Mouse (Mus musculus) liver, embryonic 16.5 days (tissue): Measurements from ENCODE around the gene Olfr1112. TPM values are rescaled to one million over a fixed set of nuclear protein-coding genes. Genes with fewer than 3 reads are reported as not detected.
"Not testable (repeated sequence)": the region's sequence is repeated elsewhere in the genome, so short reads cannot be mapped to it uniquely, and the experiment has no call there.

Source experiments
- ATAC-seq: fragments of 200-750 bp; cut with Nextera tagmentation; 2 replicates; pipeline ENCODE4 v1.8.0; 2017; ENCODE audit warnings: low read depth, mild to moderate bottlenecking, moderate number of reproducible peaks, moderate library complexity
- H3K27ac ChIP-seq: fragments of 300-500 bp; sonication (generic); 2 replicates; pipeline ENCODE4 v1.5.1; 2014; ENCODE audit warnings: mild to moderate bottlenecking, low read length
- H3K27me3 ChIP-seq: fragments of 300-500 bp; sonication (generic); 2 replicates; pipeline ENCODE4 v1.6.1; 2014; ENCODE audit warnings: low read depth, low read length, mixed read lengths; ENCODE audit not compliant: control insufficient read depth, insufficient read depth
- H3K36me3 ChIP-seq: fragments of 300-500 bp; sonication (generic); 2 replicates; pipeline ENCODE4 v1.6.1; 2014; ENCODE audit warnings: mild to moderate bottlenecking; ENCODE audit not compliant: control insufficient read depth, insufficient read depth
- H3K4me1 ChIP-seq: fragments of 300-500 bp; sonication (generic); 2 replicates; pipeline ENCODE4 v1.6.1; 2014; ENCODE audit warnings: low read depth, low read length, mixed read lengths; ENCODE audit not compliant: control insufficient read depth
- H3K4me2 ChIP-seq: fragments of 300-500 bp; sonication (generic); 2 replicates; pipeline ENCODE4 v1.6.1; 2014; ENCODE audit warnings: low read depth, low read length, mixed read lengths
- H3K4me3 ChIP-seq: fragments of 300-500 bp; sonication (generic); 2 replicates; pipeline ENCODE4 v1.5.1; 2014; ENCODE audit warnings: low read depth, mild to moderate bottlenecking, low read length
- H3K9ac ChIP-seq: fragments of 300-500 bp; sonication (generic); 2 replicates; pipeline ENCODE4 v1.6.1; 2014; ENCODE audit warnings: low read depth, low read length
- H3K9me3 ChIP-seq: fragments of 300-500 bp; sonication (generic); replicated peaks from 2 replicates; pipeline ENCODE4 v1.6.1; 2016; ENCODE audit warnings: low read length; ENCODE audit not compliant: control insufficient read depth
- WGBS: fragments of 180-500 bp; shearing (Covaris S2); extraction: QIAGEN DNeasy Blood & Tissue Kit; methylation state at CpG from one replicate; pipeline ENCODE4 v1.1.7; 2014; ENCODE audit not compliant: insufficient replicate concordance; 5-methylcytosine and 5-hydroxymethylcytosine counted together
- polyA plus RNA-seq: library from polyadenylated mRNA; unstranded; fragments of >200 nt; fragmentation: Nextera tagmentation; extraction: Ambion mirVana; gene quantifications from 2 replicates; pipeline ENCODE4 v1.2.1, GENCODE M21; 2015

Olfr1112 gene
- not detected in 2 replicates for polyA plus RNA-seq

GRCm38 (mm10) chr2:87187498-87187897 is at the start of gene Olfr1112:
Gene Olfr1112 (plus strand): TSS chr2:87187798.
- no peak within 1 kb of the TSS for H3K9ac ChIP-seq
- ATAC-seq: no peak
- H3K4me3 ChIP-seq: no peak within 1 kb of the TSS
- no peaks in the 10 kb centered on the region for H3K4me1 ChIP-seq
- H3K4me2 ChIP-seq: no peak within 1 kb of the TSS
- H3K9me3 ChIP-seq: no peaks in the 10 kb centered on the region
- WGBS: 63% methylated on average over 1 of the region's 1 CpGs
- H3K27me3 ChIP-seq: no peaks in the 10 kb centered on the region
- no peaks in the 10 kb centered on the region for H3K36me3 ChIP-seq
- no peak within 1 kb of the TSS for H3K27ac ChIP-seq

- Histone ChIP-seq H3K9me3 (no peaks in the 10 kb centered on the region), H3K4me1 (no peaks in the 10 kb centered on the region), H3K4me3 (no peak within 1 kb of the TSS), H3K4me2 (no peak within 1 kb of the TSS), H3K36me3 (no peaks in the 10 kb centered on the region), H3K27ac (no peak within 1 kb of the TSS), H3K27me3 (no peaks in the 10 kb centered on the region), H3K9ac (no peak within 1 kb of the TSS)
- ATAC-seq: no peak
- 49% methylated on average over 1 of the region's 1 CpGs for WGBS
Observed at GRCm38 (mm10) chr2:87140200-87140599, 47.4 kb upstream of the Olfr1112 start, which contains the start of gene Olfr1110. Gene Olfr1110 (minus strand): TSS chr2:87140300.

GRCm38 (mm10) chr2:87152524-87152923 is 35.1 kb upstream of the Olfr1112 start, which contains the start of gene Olfr1111:
Gene Olfr1111 (minus strand): TSS chr2:87152624.
- Histone ChIP-seq H3K36me3 (no peaks in the 10 kb centered on the region), H3K4me2 (no peak within 1 kb of the TSS), H3K4me3 (no peak within 1 kb of the TSS), H3K27me3 (no peaks in the 10 kb centered on the region), H3K9ac (no peak within 1 kb of the TSS), H3K9me3 (no peaks in the 10 kb centered on the region), H3K4me1 (no peaks in the 10 kb centered on the region), H3K27ac (no peak within 1 kb of the TSS)
- ATAC-seq: no peak

DNA sequence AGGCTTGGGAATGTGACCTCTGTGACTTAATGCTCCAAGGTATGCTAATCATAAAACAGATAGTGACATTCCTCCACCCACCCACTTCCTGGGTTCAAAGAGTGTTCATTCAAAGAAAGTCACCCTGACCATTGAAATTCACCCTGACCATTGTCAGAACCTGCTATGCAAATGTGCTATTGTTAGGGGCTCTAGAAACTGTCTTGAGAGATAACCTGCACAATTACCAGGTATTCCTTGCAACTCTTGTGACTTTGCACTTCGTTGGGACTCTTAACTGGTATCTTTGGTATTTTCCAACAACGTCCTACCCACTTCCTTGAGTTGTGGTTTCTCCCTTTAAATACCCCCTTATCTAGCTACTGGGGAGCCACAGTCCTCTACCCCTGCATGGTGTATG is 19.9 kb upstream of the Olfr1112 start:
- not testable (repeated sequence) for H3K27me3 ChIP-seq, H3K27ac ChIP-seq, H3K4me3 ChIP-seq, ATAC-seq, H3K4me2 ChIP-seq, H3K36me3 ChIP-seq, H3K4me1 ChIP-seq, H3K9ac ChIP-seq, H3K9me3 ChIP-seq
- WGBS: 42% methylated on average over 2 of the region's 2 CpGs

DNA sequence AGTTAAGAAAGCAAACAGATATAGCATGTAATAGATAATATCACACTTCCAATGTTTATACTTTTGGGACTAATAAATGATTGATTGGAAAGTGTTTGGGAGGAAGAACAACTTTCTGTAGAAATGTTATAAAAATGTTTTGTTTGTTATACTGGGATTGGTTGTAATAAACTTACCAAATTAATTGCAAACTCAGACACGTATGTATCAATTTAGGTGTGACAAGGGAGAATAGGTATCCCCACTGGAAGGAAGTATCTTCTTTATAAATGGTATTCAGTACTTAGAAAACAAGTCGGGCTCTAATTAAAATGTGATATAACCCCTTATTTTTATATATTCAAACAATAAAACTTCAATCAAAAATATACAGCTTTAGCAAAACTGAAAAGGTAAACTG is 21.1 kb downstream of the Olfr1112 start, which contains the start of gene Olfr1113:
Gene Olfr1113, plus strand, starts transcription at position 301 of the 400 bp plus-strand sequence.
- 54% methylated on average over 2 of the region's 2 CpGs for WGBS
- Histone ChIP-seq H3K4me3 (no peak within 1 kb of the TSS), H3K4me1 (no peaks in the 10 kb centered on the region), H3K36me3 (no peaks in the 10 kb centered on the region), H3K4me2 (no peak within 1 kb of the TSS), H3K9ac (no peak within 1 kb of the TSS), H3K9me3 (no peaks in the 10 kb centered on the region; the same call in 1 of the 2 replicates), H3K27ac (no peak within 1 kb of the TSS), H3K27me3 (no peaks in the 10 kb centered on the region)
- ATAC-seq: no peak

Other genes starting within 250 kb of the Olfr1112 start
- not detected in 2 replicates for gene Olfr1099, start 227.1 kb upstream of the Olfr1112 start, polyA plus RNA-seq
- gene Olfr1100, start 207.8 kb upstream of the Olfr1112 start, polyA plus RNA-seq: not detected in 2 replicates
- not detected in 2 replicates for gene Olfr1101, start 196.6 kb upstream of the Olfr1112 start, polyA plus RNA-seq
- gene Olfr1102, start 189.4 kb upstream of the Olfr1112 start, polyA plus RNA-seq: not detected in 2 replicates
- gene Olfr1104, start 160.7 kb upstream of the Olfr1112 start, polyA plus RNA-seq: not detected in 2 replicates
- gene Olfr1105, start 151.3 kb upstream of the Olfr1112 start, polyA plus RNA-seq: not detected in 2 replicates
- not detected in 2 replicates for gene Olfr1106, start 135.5 kb upstream of the Olfr1112 start, polyA plus RNA-seq
- gene Olfr1107, start 112.0 kb upstream of the Olfr1112 start, polyA plus RNA-seq: not detected in 2 replicates
- gene Olfr1109, start 91.8 kb upstream of the Olfr1112 start, polyA plus RNA-seq: not detected in 2 replicates
- gene Olfr259, start 73.2 kb upstream of the Olfr1112 start, polyA plus RNA-seq: not detected in 2 replicates
- not detected in 2 replicates for gene Olfr1110, start 47.5 kb upstream of the Olfr1112 start, polyA plus RNA-seq
- not detected in 2 replicates for gene Olfr1111, start 35.2 kb upstream of the Olfr1112 start, polyA plus RNA-seq
- not detected in 2 replicates for gene Olfr1113, start 21.2 kb downstream of the Olfr1112 start, polyA plus RNA-seq
- not detected in 2 replicates for gene Olfr1115, start 60.2 kb downstream of the Olfr1112 start, polyA plus RNA-seq
- not detected in 2 replicates for gene Olfr1116, start 79.7 kb downstream of the Olfr1112 start, polyA plus RNA-seq
- gene Olfr1118, start 119.8 kb downstream of the Olfr1112 start, polyA plus RNA-seq: not detected in 2 replicates
- gene Olfr1120, start 167.0 kb downstream of the Olfr1112 start, polyA plus RNA-seq: not detected in 2 replicates
- not detected in 2 replicates for gene Olfr1121, start 182.1 kb downstream of the Olfr1112 start, polyA plus RNA-seq
- gene Olfr1122, start 198.1 kb downstream of the Olfr1112 start, polyA plus RNA-seq: not detected in 2 replicates
- gene Olfr1123, start 228.8 kb downstream of the Olfr1112 start, polyA plus RNA-seq: not detected in 2 replicates
- not detected in 2 replicates for gene Olfr1124, start 242.5 kb downstream of the Olfr1112 start, polyA plus RNA-seq